Mouse (Mus musculus) liver, adult 2 months (tissue): Measurements from ENCODE around the gene Fbxo47.

Source experiments
- CTCF ChIP-seq: fragments of 200-500 bp; IDR thresholded peaks from 2 replicates; pipeline ENCODE4 v1.5.1; 2011; ENCODE audit warnings: low read depth, low read length, control low read depth
- POLR2A ChIP-seq: fragments of 200-500 bp; IDR thresholded peaks from 2 replicates; pipeline ENCODE4 v1.6.1; 2011; ENCODE audit warnings: low read length, control low read depth; ENCODE audit not compliant: insufficient read depth; ENCODE audit errors: extremely low read depth

GRCm38 (mm10) chr11:97865421-97865820, 18.5 kb downstream of the Fbxo47 start:
- TF ChIP-seq POLR2A (no peak), CTCF (no peak)
